In genomic region chr10:94965093-94965492, GRCm38 (mm10) we compare ENCODE assay signal across 14 mouse cellular contexts. TPM values are rescaled to one million over a fixed set of nuclear protein-coding genes. Genes with fewer than 3 reads are reported as not detected.
A peak's percentile ranks its signal among the peaks of the same experiment; 100 is the strongest.
DNase-seq lines count a peak whose midpoint lies in the region; TF ChIP-seq lines count a peak whose summit lies in the region.
"Had no signal": no experiment of that assay in that cellular context is flagged by ENCODE, and none has a peak within 500 bp of the region (broad histone marks: within the 10 kb centered on the region; RNA-seq: fewer than 3 reads in every experiment).

No protein-coding gene starts in this region.

- no peak for DNase-seq in gastrocnemius, adult 2 months
- DNase-seq in gastrocnemius, postnatal 25 days, result no peak
- DNase-seq in spleen, adult 12 weeks (ENCODE audit: low spot score), result peak; percentile 39
- no peak for DNase-seq in spleen, postnatal 36 days (ENCODE audit: low spot score in 2 of 2)
- peak; percentile 40 for DNase-seq in thymus, postnatal 25 days
- no peak for DNase-seq in kidney, adult 8-10 months
- DNase-seq in cerebellum, postnatal 36 days, result no peak
- DNase-seq: adrenal gland, postnatal 36 days; cerebellum, postnatal 25 days; left cerebral cortex, postnatal 4 days; right cerebral cortex, postnatal 4 days had no signal

- peak; percentile 50 for TF ChIP-seq CTCF in gastrocnemius, adult 2 months (IDR thresholded peaks at IDR 0.05)
- TF ChIP-seq CTCF in embryonic fibroblast, embryonic 13.5 days (IDR thresholded peaks at IDR 0.05; ENCODE audit: borderline replicate concordance, insufficient read depth, low read length), result 0 out of 2 replicates have a peak, but pooled peaks have one; percentile 29

- no peaks in the 10 kb centered on the region for H3K4me1 ChIP-seq in embryonic fibroblast, embryonic 13.5 days (ENCODE audit: control insufficient read depth, insufficient read depth, low read length)
- H3K4me1 ChIP-seq: hindbrain, embryonic 10.5 days; neural tube, embryonic 13.5 days had no signal

- intact Hi-C loops in gastrocnemius, adult 2 months (cut with DNase I), result no loop called here

- no peak overlapping the region for H3K4me3 ChIP-seq in gastrocnemius, adult 2 months
- no peak overlapping the region for H3K4me3 ChIP-seq in embryonic fibroblast, embryonic 13.5 days (ENCODE audit: insufficient read depth, low read length)
- H3K4me3 ChIP-seq: hindbrain, embryonic 10.5 days; neural tube, embryonic 13.5 days had no signal

- TF ChIP-seq POLR2A in embryonic fibroblast, embryonic 13.5 days (IDR thresholded peaks at IDR 0.05; ENCODE audit: low read depth, low read length), result no peak

- no peak overlapping the region for H3K27ac ChIP-seq in gastrocnemius, adult 2 months
- no peak overlapping the region for H3K27ac ChIP-seq in embryonic fibroblast, embryonic 13.5 days (ENCODE audit: insufficient read depth, low read length)
- H3K27ac ChIP-seq: hindbrain, embryonic 10.5 days; neural tube, embryonic 13.5 days had no signal

RNA-seq across cellular contexts. Expression of gene Plxnc1, which starts 20.5 kb away (rescaled TPM):
- total RNA-seq in gastrocnemius, adult 2 months (2021), result under 1 TPM; 0.33 to 0.59 TPM
- total RNA-seq in gastrocnemius, postnatal 25 days (2021), result under 1 TPM; 0.61 to 0.75 TPM
- polyA plus RNA-seq in embryonic fibroblast, embryonic 13.5 days (2011; ENCODE audit: insufficient read length, low read depth, missing spikeins), result 7.2 and 16.5 TPM in 2 replicates

Comparison
In these comparisons a context has a peak if more than half of its experiments do, and no peak if none do; other contexts are left out.
1. DNase-seq: peak in spleen, adult 12 weeks (single experiment) and thymus, postnatal 25 days (single experiment); none in gastrocnemius, adult 2 months (single experiment), gastrocnemius, postnatal 25 days (single experiment), spleen, postnatal 36 days (0 of 2), kidney, adult 8-10 months (0 of 2) and cerebellum, postnatal 36 days (0 of 2).